Mouse (Mus musculus): ENCODE measurements around the gene Ccdc159.

- TF ChIP-seq CTCF (IDR thresholded peaks at IDR 0.05; ENCODE audit: extremely low read depth, insufficient read depth, low read length) (no peak), POLR2A (IDR thresholded peaks at IDR 0.05; ENCODE audit: extremely low read depth, insufficient read depth, low read length) (no peak)
These were observed 8.3 kb downstream of the Ccdc159 start for GRCm38 (mm10) chr9:21935466-21936131.

Measured in cortical plate, adult 2 months (tissue).